Mouse (Mus musculus): ENCODE data around the gene Tnpo1. TPM values are rescaled to one million over a fixed set of nuclear protein-coding genes. Genes with fewer than 3 reads are reported as not detected.

The Tnpo1 gene
- polyA plus RNA-seq, 1 experiment = 36.0 TPM

DNA sequence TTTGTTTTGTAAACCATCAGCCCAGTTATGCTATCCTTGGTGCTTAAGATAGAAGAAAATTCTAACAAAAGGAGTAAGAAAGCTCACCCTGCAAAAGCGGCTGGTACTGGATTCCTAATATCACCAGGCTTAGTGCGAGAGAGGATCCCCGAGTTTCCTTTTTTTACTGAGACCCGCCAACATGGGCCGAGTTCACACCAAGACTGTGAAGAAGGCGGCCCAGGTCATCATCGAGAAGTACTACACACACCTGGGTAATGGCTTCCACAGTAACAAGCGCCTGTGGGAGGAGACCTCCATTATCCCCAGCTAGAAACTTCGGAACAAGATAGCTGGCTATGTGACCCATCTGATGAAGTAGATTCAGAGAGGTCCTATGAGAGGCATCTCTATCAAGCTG is 109.6 kb downstream of the Tnpo1 start:
- Histone ChIP-seq H3ac (ENCODE audit: control insufficient read depth, insufficient read length) (no peak overlapping the region), H3K4me2 (ENCODE audit: low read depth) (no peak overlapping the region), H3K27me3 (ENCODE audit: control insufficient read depth, insufficient read depth, insufficient read length) (no peaks in the 10 kb centered on the region), H3K4me3 (no peak overlapping the region), H3K79me2 (ENCODE audit: control insufficient read depth, insufficient read depth) (peaks cover 29% of the 10 kb centered on the region), H3K36me3 (ENCODE audit: control insufficient read depth, insufficient read depth) (no peaks in the 10 kb centered on the region)
- no peak for TF ChIP-seq SRF (IDR thresholded peaks at IDR 0.05; ENCODE audit: control insufficient read depth, insufficient read length, low read depth)
- TF ChIP-seq MYOD1 (IDR thresholded peaks at IDR 0.05; ENCODE audit: control insufficient read depth in 1 of 3, insufficient read length in 2 of 3, low read depth in 2 of 3) = no peak
- no peak for TF ChIP-seq MAX (IDR thresholded peaks at IDR 0.05; ENCODE audit: low read depth)
- no peak for TF ChIP-seq MYOG (IDR thresholded peaks at IDR 0.05; ENCODE audit: control insufficient read depth in 1 of 3, insufficient read depth in 1 of 3, insufficient read length in 2 of 3, low read depth in 2 of 3)
- TF ChIP-seq POLR2AphosphoS2 (IDR thresholded peaks at IDR 0.05; ENCODE audit: insufficient read length, low read depth) = no peak
- no peak for TF ChIP-seq POLR2A (IDR thresholded peaks at IDR 0.05; ENCODE audit: insufficient read length, low read depth)
- TF ChIP-seq CEBPB (IDR thresholded peaks at IDR 0.05; ENCODE audit: insufficient read depth, poor library complexity, severe bottlenecking) = no peak
- TF ChIP-seq TCF3 (IDR thresholded peaks at IDR 0.05; ENCODE audit: insufficient read length, low read depth) = no peak
- TF ChIP-seq USF1 (IDR thresholded peaks at IDR 0.05; ENCODE audit: low read depth) = no peak
- no peak for TF ChIP-seq TCF12 (IDR thresholded peaks at IDR 0.05; ENCODE audit: insufficient read depth, poor library complexity, severe bottlenecking)
- no peak for TF ChIP-seq REST (IDR thresholded peaks at IDR 0.05; ENCODE audit: insufficient read depth, insufficient read length)
- no peak for TF ChIP-seq E2F4 (IDR thresholded peaks at IDR 0.05; ENCODE audit: insufficient read depth)

DNA sequence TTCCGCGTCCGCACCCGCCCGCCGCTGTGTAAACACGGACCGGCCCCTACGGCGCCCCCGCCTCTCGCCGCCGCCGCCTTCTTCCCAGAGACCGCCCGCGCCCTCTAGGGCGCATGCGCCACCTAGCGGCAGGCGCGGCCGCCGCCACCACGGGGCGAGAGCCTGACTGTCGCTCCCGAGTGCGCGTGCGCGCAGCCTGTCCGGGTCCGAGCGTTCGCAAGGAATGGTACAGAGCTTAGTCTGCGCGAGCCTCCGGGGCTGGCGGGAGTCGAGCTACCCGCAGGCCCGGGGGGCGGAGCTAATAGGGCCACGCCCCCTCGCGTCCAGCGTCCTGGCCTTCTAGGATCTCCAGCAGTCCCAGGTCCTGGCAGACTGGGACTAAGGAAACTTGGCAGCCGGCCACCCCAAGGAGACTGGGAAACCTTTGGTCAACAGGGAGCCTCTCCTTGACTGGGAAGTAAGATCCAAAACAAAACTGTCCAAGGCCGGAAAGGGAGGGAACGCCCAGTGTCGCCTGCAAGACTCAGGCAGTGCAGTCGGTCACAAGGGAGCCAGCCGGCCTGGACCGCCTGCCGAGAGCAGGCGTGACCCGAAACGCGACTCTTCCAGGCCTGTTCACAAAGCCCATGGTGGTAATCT is 110.9 kb downstream of the Tnpo1 start, which contains the start of gene Fcho2:
TSS of gene Fcho2 (minus strand) at position 303 of the 639 bp plus-strand sequence.
- H3K36me3 ChIP-seq (ENCODE audit: control insufficient read depth, insufficient read depth) = no peaks in the 10 kb centered on the region
- H3ac ChIP-seq (ENCODE audit: control insufficient read depth, insufficient read length) = peak within 1 kb of the TSS; percentile 97
- peak within 1 kb of the TSS; percentile 69 for H3K4me3 ChIP-seq
- no peaks in the 10 kb centered on the region for H3K27me3 ChIP-seq (ENCODE audit: control insufficient read depth, insufficient read depth, insufficient read length)
- peak in 1 of 3 experiments; percentile 15 for TF ChIP-seq MYOG (IDR thresholded peaks at IDR 0.05; ENCODE audit: control insufficient read depth in 1 of 3, insufficient read depth in 1 of 3, insufficient read length in 2 of 3, low read depth in 2 of 3)
- no peak for TF ChIP-seq E2F4 (IDR thresholded peaks at IDR 0.05; ENCODE audit: insufficient read depth)
- TF ChIP-seq TCF12 (IDR thresholded peaks at IDR 0.05; ENCODE audit: insufficient read depth, poor library complexity, severe bottlenecking) = no peak
- TF ChIP-seq REST (IDR thresholded peaks at IDR 0.05; ENCODE audit: insufficient read depth, insufficient read length) = no peak
- TF ChIP-seq CEBPB (IDR thresholded peaks at IDR 0.05; ENCODE audit: insufficient read depth, poor library complexity, severe bottlenecking) = no peak
- no peak for TF ChIP-seq SRF (IDR thresholded peaks at IDR 0.05; ENCODE audit: control insufficient read depth, insufficient read length, low read depth)
- TF ChIP-seq POLR2AphosphoS2 (IDR thresholded peaks at IDR 0.05; ENCODE audit: insufficient read length, low read depth) = peak; percentile 37
- TF ChIP-seq USF1 (IDR thresholded peaks at IDR 0.05; ENCODE audit: low read depth) = no peak
- peak; percentile 72 for TF ChIP-seq POLR2A (IDR thresholded peaks at IDR 0.05; ENCODE audit: insufficient read length, low read depth)
- H3K79me2 ChIP-seq (ENCODE audit: control insufficient read depth, insufficient read depth) = peaks cover 42% of the 10 kb centered on the region
- peak within 1 kb of the TSS; percentile 94 for H3K4me2 ChIP-seq (ENCODE audit: low read depth)

DNA sequence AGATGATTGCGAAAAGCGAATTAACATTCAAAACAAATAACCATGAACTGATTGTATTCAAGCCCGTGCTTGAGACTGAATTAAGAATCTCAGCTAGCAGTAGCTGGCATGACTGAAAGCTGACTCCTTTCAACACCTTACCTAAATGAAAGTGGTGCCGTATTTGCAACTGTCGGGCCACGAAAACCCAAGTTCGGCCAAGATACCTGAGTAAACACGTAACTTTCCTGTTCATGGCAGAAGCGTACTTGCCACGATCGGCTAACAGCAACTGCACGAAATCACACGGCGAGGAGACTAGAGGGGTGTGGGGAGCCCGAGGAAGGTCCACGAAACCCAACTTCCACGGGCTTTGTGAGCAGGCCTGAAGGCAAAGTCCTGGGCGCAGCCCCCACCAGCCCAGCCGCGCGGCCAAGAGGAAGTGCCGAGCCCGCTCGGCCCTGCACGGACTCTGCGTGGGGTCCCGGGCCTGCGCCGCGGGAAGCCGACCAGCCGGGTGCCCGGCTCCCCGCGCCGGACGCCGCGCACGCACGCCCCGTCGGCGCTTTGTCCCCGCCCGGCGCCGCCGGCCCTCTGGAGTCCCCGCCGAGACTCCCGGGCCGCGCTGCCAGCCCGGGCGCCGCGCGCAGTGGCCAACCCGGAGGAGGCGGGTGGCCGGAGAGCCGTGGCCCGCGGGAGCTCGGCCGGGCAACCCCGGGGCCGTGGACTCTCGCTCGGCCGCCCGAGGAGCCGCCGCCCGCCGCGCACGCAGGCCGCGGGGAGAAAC is 111.7 kb downstream of the Tnpo1 start:
- TF ChIP-seq REST (IDR thresholded peaks at IDR 0.05; ENCODE audit: insufficient read depth, insufficient read length) (no peak), TCF3 (IDR thresholded peaks at IDR 0.05; ENCODE audit: insufficient read length, low read depth) (no peak), POLR2A (IDR thresholded peaks at IDR 0.05; ENCODE audit: insufficient read length, low read depth) (no peak), MYOD1 (IDR thresholded peaks at IDR 0.05; ENCODE audit: control insufficient read depth in 1 of 3, insufficient read length in 2 of 3, low read depth in 2 of 3) (no peak), POLR2AphosphoS2 (IDR thresholded peaks at IDR 0.05; ENCODE audit: insufficient read length, low read depth) (no peak), SRF (IDR thresholded peaks at IDR 0.05; ENCODE audit: control insufficient read depth, insufficient read length, low read depth) (no peak), E2F4 (IDR thresholded peaks at IDR 0.05; ENCODE audit: insufficient read depth) (no peak), MYOG (IDR thresholded peaks at IDR 0.05; ENCODE audit: control insufficient read depth in 1 of 3, insufficient read depth in 1 of 3, insufficient read length in 2 of 3, low read depth in 2 of 3) (no peak), USF1 (IDR thresholded peaks at IDR 0.05; ENCODE audit: low read depth) (no peak), CEBPB (IDR thresholded peaks at IDR 0.05; ENCODE audit: insufficient read depth, poor library complexity, severe bottlenecking) (no peak), MAX (IDR thresholded peaks at IDR 0.05; ENCODE audit: low read depth) (no peak), TCF12 (IDR thresholded peaks at IDR 0.05; ENCODE audit: insufficient read depth, poor library complexity, severe bottlenecking) (no peak)
- Histone ChIP-seq H3K27me3 (ENCODE audit: control insufficient read depth, insufficient read depth, insufficient read length) (no peaks in the 10 kb centered on the region), H3K79me2 (ENCODE audit: control insufficient read depth, insufficient read depth) (peaks cover 51% of the 10 kb centered on the region), H3K36me3 (ENCODE audit: control insufficient read depth, insufficient read depth) (no peaks in the 10 kb centered on the region), H3K4me2 (ENCODE audit: low read depth) (peak overlapping the region; percentile 90), H3ac (ENCODE audit: control insufficient read depth, insufficient read length) (peak overlapping the region; percentile 97), H3K4me3 (peak overlapping the region; percentile 69)

DNA sequence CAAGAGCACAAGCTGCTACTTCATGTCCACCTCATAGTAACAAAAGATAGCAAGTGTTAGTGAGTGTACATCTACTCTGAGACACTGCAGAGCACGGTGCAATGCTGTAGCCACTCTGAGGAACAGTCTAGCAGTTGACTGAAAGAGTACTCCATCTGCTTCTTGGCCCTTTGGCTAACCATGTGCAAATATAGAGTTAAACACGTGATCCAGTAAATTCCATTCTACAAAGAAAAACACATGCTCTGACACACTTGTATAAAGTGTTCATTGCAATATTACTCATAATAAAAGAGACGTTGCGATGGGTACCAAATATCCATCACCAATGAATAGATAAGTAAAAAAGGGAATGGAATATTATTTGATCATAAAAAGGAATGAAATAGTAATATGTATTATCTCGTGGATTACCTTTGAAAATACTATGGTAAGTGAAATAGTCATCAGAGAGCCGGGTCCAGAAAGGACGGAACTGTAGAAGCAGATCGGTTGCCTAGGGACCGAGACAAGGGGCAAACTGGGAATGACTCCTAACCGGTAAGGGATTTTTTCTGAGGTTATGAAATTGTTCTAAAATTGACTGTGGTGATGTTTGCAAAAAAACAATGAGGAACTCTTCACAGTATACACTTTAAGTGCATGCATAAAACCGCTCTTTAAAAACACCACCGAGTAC is 112.4 kb downstream of the Tnpo1 start:
- peak overlapping the region; percentile 97 for H3ac ChIP-seq (ENCODE audit: control insufficient read depth, insufficient read length)
- TF ChIP-seq MAX (IDR thresholded peaks at IDR 0.05; ENCODE audit: low read depth) = peak; percentile 23
- TF ChIP-seq SRF (IDR thresholded peaks at IDR 0.05; ENCODE audit: control insufficient read depth, insufficient read length, low read depth) = no peak
- peak; percentile 51 for TF ChIP-seq USF1 (IDR thresholded peaks at IDR 0.05; ENCODE audit: low read depth)
- peak overlapping the region; percentile 69 for H3K4me3 ChIP-seq
- H3K36me3 ChIP-seq (ENCODE audit: control insufficient read depth, insufficient read depth) = no peaks in the 10 kb centered on the region
- H3K79me2 ChIP-seq (ENCODE audit: control insufficient read depth, insufficient read depth) = peaks cover 58% of the 10 kb centered on the region
- H3K27me3 ChIP-seq (ENCODE audit: control insufficient read depth, insufficient read depth, insufficient read length) = no peaks in the 10 kb centered on the region
- H3K4me2 ChIP-seq (ENCODE audit: low read depth) = peak overlapping the region; percentile 90

Measured in myocyte (in vitro differentiated cells).